Mouse (Mus musculus) spleen, postnatal 4 days (tissue): ENCODE data around the gene Lrrc75b.
A peak's percentile ranks its signal among the peaks of the same experiment; 100 is the strongest.
"Not testable (repeated sequence)": the region's sequence is repeated elsewhere in the genome, so short reads cannot be mapped to it uniquely, and the experiment has no call there.

Source experiments
- DNase-seq, 2 experiments: peaks; one replicate each; pipeline ENCODE4 v3.0.0; 2022; ENCODE audit warnings: low spot score in 2 of 2

The Lrrc75b gene

DNA sequence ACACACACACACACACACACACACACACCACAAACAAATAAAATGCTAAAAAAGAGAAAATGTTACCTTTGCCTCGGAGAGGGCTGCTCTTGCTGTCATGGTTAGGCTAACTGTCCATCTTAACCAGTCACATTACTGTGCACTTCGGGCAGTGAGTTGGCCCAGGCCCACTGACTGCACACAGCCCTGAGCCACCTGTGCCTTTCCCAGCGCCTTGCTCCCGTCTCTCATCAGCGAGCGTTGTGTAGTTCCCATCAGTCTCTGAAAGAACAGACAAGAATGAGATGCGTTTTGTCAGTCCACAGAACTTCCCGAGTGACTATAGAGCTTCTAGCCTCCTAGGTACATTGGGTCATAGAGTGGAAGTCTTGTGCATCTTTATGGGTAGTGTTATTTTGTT, 25.9 kb downstream of the Lrrc75b start:
- DNase-seq: peak in 1 of 2 experiments; percentile 55

DNA sequence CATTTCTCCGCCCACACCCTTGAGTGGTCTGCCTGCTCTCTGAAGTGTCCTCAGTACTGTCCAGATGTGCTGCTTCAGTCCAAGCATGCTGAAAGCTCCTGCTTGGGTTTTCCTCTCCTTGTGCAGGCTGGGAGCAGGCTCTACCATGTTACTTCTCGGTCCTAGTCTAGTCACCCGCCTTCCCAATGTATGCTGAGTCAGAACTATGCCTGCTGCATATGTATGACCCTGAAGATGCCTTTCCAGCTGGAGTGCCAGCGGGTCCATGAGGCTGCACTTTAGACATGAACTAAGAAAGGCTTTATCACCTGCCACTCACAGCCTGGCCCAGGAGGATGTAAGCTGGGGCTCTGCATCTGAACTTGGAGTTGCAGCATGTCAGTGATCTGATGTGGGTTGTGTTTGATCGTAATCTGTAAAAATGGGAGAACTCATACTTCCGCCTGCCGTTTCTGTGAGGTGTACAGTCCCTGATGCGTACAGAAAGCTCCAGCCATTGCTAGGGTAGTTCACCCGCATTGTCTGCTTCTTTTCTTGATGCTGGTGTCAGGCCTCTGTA, 28.5 kb downstream of the Lrrc75b start:
- peak in 1 of 2 experiments; percentile 52 for DNase-seq

DNA sequence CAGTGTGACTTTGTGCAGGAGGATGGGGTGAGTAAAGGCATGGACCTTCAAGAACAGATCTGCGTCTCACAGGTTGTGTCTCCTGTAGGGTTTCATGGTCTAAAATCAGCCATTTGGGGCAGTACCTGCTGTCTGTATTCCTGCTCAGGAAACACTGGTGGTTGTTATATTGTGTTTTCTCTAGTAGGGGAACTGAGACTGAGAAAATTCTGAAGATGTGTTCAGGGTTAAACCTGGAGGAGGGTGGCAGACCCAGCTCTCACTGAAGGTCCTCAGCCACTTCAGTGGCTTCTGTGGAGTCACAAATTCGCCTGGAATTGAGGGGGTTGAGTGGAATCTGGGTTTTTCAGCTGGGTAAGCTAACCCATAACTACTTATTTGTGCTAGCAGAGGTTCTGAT, 29.8 kb downstream of the Lrrc75b start:
- no peak for DNase-seq

DNA sequence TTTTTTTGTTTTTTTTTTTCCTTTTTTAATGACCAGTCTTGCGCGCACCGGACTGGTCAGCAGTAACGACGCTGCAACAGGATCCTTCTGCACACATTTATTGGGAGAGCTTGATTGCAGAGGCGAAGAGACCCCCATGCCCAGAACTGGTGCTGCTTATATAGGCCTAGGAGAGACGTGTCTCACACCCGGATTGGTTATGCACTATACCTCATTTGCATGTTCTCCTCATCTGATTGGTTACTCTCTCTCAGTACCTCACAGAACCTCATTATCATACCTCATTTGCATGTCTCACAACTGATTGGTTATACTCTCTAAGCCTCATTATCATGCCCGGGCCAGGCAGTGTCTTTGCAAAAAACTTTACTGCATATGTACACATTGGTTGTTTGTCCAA, 34.7 kb downstream of the Lrrc75b start:
- DNase-seq: peak in 1 of 2 experiments; percentile 22

DNA sequence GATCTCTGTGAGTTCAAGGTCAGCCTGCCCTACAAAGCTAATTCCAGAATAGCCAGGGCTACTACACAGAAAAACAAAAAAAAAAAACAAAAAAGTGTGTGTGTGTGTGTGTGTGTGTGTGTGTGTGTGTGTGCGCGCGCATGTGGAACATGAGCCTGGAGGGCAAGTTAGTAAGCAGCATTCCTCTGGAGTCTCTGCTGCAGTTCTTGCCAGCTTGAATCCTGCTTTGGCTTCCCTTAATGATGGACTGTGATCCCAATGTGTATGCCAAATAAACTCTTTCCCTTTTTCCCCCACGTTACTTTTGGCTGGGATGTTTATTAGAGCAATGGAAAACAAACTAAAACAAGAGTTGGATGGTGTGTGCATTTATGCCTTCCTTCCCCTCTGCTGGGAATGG, 38.5 kb downstream of the Lrrc75b start:
- no peak for DNase-seq

DNA sequence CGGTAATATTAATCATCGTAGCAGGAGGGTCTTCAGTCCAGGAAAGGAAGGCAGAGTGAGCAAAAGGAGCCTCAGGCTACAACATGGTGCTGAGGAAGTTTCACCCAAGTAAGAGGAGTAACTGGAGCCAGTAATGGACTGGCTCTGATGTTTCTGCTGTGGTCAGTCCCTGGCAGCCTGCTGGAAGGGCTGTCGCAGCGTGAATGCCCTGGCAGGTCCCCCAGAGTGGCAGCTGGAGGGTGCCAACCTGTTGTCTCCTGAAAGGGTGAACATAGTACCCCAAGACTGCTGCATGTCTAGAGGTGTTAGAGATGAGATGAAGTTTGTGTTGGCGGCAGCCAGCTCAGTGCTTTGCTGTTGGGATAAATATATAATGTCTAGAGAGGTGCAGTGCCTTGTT, 39.5 kb downstream of the Lrrc75b start:
- DNase-seq: no peak

DNA sequence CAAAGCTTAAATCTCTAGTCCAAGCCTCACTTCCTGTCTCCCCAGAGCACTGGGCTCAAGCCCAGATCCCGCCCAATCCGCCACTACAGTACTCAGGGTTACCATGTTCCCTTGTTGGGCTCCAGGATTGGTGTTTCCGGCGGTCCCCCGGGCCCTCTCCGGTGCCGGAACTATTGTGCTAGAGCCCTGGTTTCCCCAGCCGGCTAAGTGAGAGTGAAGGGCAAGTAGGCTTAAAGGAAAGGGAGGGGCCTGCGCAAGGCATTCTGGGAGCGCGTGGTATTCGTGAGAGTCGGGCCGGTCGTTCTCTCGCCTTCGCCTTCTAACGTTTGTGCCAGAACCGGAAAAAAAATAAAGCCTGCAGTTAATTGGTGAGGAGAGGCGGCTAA, 42.4 kb downstream of the Lrrc75b start, which contains the start of gene Gucd1:
TSS of gene Gucd1 (minus strand) at position 215 of the 386 bp plus-strand sequence.
- peak; percentile 97 to 98 for DNase-seq

DNA sequence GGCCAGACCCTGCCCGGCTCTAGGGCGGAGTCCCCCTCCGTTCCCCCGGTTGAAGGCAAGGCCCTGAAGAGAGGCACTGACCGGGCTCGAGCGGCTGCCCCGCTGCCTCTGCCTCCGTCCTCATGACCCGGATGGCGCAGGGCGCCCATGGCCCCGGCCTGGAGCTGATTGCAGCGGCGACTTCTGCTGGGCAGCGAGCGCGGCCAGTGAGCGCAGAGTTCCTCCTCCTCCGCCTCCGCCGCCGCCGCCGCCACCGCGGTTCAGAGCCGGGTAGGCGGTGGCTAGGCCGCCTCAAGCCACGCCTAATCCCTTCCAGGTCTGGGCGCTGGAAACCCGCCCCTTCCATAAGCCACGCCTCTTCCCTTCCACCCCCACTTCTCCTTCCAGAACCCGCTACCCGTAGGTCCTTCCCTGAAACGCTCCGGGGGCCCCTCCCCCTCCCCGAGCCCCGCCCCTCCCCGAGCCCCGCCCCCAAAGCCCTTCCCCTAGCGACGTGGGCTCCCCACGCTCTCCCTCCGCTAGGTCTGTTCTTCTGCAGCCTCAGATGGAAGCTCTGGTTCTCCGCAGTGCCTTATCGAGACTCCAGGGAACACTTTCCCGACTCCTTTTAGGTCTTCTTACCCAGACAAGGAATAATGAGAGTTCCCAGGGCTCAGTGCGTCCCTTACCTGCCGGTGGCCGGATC, 42.9 kb downstream of the Lrrc75b start, which contains the start of gene Snrpd3:
TSS of gene Snrpd3 (plus strand) at position 479 of the 685 bp plus-strand sequence.
- peak; percentile 94 to 95 for DNase-seq

DNA sequence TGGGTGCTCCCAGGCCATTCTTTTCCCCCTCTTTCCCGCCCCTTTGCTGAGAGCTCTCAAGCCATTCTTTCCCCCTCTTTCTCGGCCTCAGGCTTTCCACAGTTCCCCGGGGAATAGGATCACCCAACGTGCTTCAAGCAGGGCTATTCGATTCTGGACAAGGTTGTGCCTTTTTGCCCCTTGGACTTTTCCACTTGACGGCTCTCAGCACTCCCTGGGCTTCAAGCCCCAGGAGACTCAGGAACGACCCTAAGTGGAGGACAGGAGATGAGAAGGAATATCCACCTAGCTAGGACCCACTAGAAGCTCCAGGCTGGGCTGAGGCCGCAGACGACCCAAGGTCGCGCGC, 43.4 kb downstream of the Lrrc75b start:
- DNase-seq: peak in 1 of 2 experiments; percentile 29

DNA sequence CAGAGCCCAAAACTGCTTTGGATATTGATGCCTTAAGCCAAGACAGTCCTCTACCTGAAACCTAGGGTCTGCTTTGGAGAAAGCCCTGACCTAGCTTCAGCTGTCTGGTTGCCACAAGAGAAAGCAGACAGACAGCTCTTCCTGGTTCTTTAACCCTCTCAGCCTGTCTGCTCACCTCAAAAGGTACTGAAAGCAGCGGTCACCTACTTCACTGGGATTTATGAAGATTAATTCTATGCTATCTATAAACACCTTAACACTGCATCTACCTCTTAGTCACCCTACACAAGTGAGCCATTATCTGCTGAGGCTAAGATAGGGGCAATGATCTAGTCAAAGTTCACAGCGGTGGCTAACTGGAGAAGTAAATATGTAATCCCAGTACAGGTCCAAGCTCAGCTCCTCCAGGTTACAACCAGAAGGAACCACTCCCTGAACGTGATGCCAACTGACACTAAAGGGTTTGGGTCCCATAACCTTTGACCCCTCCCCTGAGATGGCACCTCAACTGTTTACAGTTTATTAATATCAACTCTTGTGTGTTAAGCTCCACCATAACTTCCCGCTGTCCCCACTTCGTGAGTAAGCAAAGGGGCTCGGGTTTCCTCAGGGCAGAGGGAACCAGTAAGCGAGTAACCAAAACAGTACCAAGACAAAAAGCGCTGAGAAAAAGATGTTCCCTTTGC, 43.9 kb downstream of the Lrrc75b start:
- no peak for DNase-seq

DNA sequence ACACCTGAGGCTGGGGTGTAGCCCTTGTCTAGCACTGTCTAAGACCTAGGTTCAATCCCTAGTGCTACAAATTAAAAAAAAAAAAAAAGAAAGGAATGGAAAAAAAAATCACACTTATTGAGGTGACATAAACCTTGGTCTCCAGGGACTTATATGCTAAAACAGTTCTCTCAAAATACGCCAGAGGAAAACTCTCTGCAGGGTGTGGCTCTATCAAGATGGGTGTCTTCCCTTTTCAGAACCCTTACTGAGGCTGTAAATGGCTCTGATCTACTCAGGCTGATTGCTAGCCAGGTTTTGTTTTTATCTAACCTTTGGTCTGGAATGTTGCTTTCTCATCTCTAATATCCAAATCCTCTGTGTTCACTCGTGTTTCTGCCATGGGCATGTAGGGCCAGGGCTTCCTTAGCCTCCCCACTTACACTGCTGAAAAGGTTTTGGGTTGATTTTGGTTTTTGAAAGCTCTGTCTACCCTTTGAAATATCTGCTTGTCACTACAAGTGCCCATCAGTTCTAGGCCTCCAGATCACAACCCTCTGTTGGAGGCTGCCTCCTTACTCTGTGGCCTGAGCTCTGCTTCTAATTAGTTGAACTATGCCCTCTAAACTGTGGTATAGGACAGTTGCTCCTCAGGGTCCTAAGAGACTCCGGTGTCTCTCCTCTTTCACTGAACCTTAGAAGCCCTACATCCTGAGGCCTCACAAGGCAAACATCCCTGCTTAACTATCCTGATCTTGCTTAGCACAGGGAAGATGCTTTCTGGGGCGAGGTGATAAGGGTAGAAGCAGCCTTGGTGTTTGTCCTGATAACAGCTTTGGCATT, 44.7 kb downstream of the Lrrc75b start:
- DNase-seq: peak in 1 of 2 experiments; percentile 60

DNA sequence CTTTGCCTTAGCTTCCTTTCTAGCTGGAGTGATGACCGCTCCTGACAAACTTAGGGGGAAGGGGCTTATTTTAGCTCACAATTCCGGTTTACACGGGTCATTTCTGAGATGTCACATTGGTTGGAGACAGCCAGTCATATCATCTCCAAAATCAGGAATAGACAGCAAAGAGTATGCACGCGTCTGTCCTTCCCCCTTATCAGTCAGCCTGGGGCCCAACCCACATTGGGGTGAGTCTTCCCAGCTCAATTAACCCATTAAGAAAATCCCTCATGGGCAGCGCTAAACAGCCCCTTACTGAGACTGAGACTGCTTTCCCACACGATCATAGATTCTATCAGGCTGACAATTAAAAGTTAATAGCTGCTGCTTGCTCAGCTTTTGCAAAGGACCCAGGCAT, 45.8 kb downstream of the Lrrc75b start:
- peak in 1 of 2 experiments; percentile 32 for DNase-seq

DNA sequence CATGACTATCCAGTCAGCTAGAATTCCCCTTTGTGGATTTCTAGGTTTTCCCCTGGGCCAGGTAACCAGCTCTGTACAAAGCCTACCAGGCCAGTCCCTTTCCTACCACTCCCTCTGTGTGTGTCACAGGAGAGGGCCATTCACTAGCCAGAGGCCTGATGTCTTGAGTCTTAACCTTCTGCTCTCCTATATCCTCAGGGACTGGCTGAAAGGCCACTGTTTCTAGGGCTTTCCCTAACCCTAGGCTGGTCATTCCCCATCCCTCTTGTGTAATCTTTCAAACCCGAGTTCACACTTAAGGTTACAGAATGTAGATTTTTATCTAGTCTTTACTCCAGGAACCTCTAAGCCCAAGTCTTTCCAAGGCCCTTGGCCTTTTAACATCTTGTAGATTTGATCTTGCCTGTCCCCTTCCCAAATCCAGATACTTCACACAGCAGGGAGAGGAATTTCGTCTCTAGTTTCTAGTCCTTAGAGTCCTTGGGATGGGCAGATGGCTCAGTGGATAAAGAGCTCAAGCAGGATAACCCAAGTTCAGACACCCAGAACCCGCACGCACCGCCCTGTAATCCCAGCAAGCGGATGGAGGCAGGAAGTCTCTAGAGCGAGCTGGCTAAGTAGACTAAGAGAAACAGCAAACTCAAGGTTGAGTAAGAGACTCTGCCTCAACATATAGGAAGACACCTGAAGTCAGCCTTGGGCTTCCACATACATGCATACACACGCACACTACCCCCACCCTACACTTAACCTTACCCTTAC, 46.6 kb downstream of the Lrrc75b start:
- no peak for DNase-seq

DNA sequence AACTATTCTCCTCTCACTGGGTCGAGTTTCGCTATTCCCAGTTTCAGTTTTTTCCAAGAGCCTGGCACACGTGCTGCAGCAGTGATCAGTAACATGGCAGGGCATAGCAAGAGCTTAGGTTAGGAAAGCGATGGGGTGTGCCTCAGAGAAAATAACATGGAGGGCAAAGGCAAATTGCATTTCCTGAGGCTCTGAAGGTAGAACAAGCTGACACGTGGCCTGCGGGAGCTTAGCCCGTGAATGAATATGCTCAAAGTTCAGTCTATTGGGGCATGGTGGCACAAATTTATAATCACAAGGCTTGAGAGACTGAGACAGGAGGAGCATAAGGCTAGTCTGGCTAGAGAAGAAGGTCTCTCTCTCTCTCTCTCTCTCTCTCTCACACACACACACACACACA, 47.3 kb downstream of the Lrrc75b start:
- DNase-seq: no peak

DNA sequence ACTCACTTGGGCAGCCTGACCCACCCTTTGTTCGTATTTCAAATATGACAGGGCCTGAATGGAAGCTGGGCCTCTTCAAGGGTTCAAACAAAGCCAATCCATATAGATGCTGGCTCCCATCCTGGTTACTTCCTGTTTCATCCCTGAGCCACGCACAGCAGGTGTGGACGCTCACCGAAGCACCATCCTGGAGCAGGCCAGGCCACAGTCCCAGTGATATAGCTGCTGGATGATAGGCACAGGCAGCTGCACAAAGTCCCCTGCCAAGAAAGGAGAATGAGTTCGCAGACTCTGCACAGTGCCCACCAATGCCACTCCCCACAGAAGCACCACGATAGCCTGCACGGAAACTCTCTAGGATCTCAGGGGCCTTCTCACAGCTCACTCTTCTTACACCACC, 48.2 kb downstream of the Lrrc75b start:
- no peak for DNase-seq

DNA sequence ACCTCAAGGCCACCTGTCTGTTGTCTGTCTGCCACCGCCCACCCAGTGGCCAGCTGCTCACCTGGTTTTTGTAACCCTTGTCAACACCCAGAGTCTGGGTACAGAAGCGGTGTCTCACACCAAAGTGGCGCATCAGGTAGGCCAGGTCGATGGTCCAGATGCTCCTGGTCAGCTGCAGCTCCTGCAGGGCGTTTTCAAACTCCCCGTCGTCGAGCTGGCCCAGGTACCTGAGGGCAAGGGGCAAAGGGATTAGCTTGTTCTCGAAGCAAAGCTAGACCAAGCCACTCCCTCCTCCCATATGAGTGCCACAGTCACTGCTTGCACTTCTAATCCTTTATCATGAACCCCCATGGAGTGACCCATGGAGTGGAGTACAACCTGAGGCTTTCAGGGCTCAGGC, 49.1 kb downstream of the Lrrc75b start:
- DNase-seq: no peak

DNA sequence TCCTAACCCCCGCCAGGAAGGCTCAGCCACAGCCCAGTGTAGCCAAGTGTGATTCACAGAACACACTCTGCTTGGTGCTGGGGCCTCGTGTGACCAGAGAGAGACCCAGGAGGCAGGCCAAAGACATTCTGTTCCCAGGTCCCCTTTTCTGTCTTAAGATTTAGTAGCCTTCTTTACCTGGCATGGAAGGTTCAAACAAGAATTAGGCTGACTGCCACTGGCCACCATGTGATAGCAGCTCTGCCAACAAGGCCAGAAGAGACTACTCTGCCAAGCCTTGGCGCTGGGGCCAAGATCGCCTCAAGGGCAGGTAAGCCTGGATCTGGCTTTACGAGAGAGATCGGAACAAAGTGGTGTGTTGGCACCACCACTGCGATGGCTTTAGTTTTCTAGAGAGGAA, 49.7 kb downstream of the Lrrc75b start:
- no peak for DNase-seq

DNA sequence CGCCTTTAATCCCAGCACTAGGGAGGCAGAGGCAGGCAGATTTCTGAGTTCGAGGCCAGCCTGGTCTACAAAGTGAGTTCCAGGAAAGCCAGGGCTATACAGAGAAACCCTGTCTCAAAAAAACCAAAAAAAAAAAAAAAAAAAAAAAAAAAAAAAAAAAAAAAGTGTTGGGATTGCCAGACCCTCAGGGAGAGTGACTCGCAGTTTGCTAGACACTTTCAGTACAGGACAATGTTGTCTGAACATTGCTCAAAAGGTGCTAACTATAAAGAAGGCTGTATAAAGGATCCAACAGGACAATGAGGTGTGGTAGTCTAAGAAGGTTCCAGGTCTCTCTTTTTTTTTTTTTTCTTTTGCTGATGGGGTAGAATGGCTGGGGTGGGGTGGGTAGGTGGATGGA, 54.2 kb downstream of the Lrrc75b start:
- DNase-seq: not testable (repeated sequence)

DNA sequence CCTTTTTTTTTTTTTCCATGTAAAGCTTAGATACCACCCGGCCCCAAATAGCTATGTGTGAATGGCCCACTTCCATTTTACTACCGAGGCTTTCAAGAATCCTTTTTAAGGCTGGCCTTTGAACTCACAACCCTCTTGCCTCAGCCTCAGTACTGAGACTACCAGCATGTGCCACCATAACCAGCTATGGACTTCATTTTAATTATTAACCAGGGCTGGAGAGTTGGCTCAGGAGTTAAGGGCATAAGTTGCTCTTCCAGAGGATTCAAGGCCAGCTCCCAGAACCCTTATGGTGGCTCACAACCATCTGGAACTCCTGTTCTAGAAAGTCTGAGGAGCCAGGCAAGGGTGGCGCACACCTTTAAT, 55.0 kb downstream of the Lrrc75b start:
- no peak for DNase-seq

DNA sequence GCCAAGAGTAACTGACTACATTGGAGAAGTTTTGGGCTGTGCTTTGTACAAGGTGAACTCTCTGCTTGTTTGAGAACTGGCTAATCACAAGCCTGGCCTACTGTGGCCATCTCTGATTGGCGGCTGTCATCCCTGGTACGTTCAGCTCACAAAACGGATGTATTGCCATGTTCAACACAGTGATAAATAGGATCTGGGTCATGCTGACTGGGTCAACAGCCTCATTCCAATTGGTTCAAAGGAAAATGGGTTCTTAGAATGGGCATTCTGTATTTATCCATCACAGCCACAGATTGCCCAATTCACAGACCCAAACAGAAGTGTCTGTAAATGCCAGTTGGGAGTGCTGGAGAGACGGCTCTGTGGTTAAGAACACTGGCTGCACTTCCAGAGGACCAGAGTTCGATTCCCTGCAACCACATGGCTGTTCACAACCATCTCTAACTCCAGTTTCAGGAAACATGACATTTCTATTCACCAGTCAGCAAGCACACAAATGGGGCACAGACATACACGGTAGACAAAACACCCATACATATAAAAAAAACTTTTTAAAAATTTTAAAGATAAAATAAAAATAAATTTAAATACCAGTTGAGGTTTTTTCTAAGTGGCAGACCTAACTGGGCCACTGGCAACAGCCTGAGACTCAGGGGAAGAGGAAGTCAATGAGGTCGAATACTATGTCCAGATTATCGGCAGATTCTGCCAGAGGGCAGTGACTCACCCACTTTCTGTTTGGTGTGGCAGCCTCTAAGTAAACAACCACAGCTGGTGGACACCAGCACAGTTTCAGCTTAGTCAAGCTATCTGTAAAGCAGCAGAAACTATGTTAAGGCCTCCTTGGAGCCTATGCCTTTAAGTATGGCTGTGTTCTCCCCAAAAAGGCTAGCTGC, 55.6 kb downstream of the Lrrc75b start:
- DNase-seq: no peak

DNA sequence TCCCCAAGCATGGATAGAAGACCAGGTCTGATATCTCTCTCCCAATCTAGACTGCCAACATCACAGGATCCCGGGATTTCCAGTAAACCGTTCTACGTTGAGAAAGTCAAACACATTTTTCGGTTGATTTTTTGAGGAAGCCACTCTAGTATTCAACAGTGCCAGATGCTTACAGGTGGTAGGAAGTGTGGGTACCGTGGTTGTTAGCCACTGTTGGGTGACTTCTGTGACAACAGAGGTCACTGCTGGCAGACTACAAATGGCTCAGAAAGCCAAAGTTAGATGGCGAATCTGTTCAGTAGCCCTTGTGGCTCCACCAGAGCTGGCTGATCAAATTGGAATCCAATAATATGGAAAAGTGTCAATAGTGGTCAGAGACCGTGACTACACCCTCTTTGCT, 56.4 kb downstream of the Lrrc75b start:
- DNase-seq: no peak
